Mouse (Mus musculus) neural tube, embryonic 11.5 days (tissue): Measurements from ENCODE around the gene Gfod2. TPM values are rescaled to one million over a fixed set of nuclear protein-coding genes. Genes with fewer than 3 reads are reported as not detected.

Experiments used
- ATAC-seq: fragments of 200-750 bp; cut with Nextera tagmentation; 2 replicates; pipeline ENCODE4 v1.8.0; 2017; ENCODE audit warnings: moderate number of reproducible peaks, mild to moderate bottlenecking, moderate TSS enrichment, moderate library complexity; ENCODE audit not compliant: insufficient read depth, low FRiP score, low TSS enrichment
- DNase-seq: peaks from one replicate; pipeline ENCODE4 v3.0.0-alpha.2; 2015; ENCODE audit warnings: low spot score
- H3K27ac ChIP-seq: fragments of 300-500 bp; sonication (generic); 2 replicates; pipeline ENCODE4 v1.5.1; 2014; ENCODE audit warnings: low read depth, mild to moderate bottlenecking, low read length
- H3K27me3 ChIP-seq: fragments of 300-500 bp; sonication (generic); 2 replicates; pipeline ENCODE4 v1.6.1; 2014; ENCODE audit warnings: mild to moderate bottlenecking, low read length, mixed read lengths; ENCODE audit not compliant: control insufficient read depth, insufficient read depth
- H3K36me3 ChIP-seq: fragments of 300-500 bp; sonication (generic); 2 replicates; pipeline ENCODE4 v1.6.1; 2014; ENCODE audit warnings: mild to moderate bottlenecking, low read length, moderate library complexity, mixed read lengths; ENCODE audit not compliant: control insufficient read depth, insufficient read depth
- H3K4me1 ChIP-seq: fragments of 300-500 bp; sonication (generic); 2 replicates; pipeline ENCODE4 v1.6.1; 2014; ENCODE audit warnings: low read length, mixed read lengths; ENCODE audit not compliant: control insufficient read depth, insufficient read depth
- H3K4me2 ChIP-seq: fragments of 300-500 bp; sonication (generic); 2 replicates; pipeline ENCODE4 v1.6.1; 2014; ENCODE audit warnings: low read depth, mild to moderate bottlenecking, moderate library complexity
- H3K4me3 ChIP-seq: fragments of 300-500 bp; sonication (generic); 2 replicates; pipeline ENCODE4 v1.5.1; 2014; ENCODE audit warnings: low read depth, low read length
- H3K9ac ChIP-seq: fragments of 300-500 bp; sonication (generic); 2 replicates; pipeline ENCODE4 v1.6.1; 2014; ENCODE audit warnings: mild to moderate bottlenecking, low read length
- H3K9me3 ChIP-seq: fragments of 300-500 bp; sonication (generic); 2 replicates; pipeline ENCODE4 v1.6.1; 2016; ENCODE audit warnings: low read length; ENCODE audit not compliant: control insufficient read depth
- WGBS: fragments of 180-500 bp; shearing (Covaris S2); extraction: QIAGEN DNeasy Blood & Tissue Kit; methylation state at CpG from one replicate; pipeline ENCODE4 v1.1.7; 2014; 5-methylcytosine and 5-hydroxymethylcytosine counted together
- polyA plus RNA-seq: library from polyadenylated mRNA; unstranded; fragments of >200 nt; fragmentation: Nextera tagmentation; extraction: Ambion mirVana; gene quantifications from 2 replicates; pipeline ENCODE4 v1.2.1, GENCODE M21; 2014

Gfod2 gene
- 35.5 and 42.0 TPM in 2 replicates for polyA plus RNA-seq

- no peaks in the 10 kb centered on the region for H3K27me3 ChIP-seq
- peak within 1 kb of the TSS; percentile 92 for H3K4me3 ChIP-seq
- H3K4me1 ChIP-seq, result 0 out of 2 replicates have a peak, but pooled peaks cover 3% of the 10 kb centered on the region
- peak within 1 kb of the TSS; percentile 73; the same call in 1 of the 2 replicates for H3K27ac ChIP-seq
- H3K36me3 ChIP-seq, result no peaks in the 10 kb centered on the region
- DNase-seq (peak; percentile 98), ATAC-seq (peak; percentile 89)
- 4% methylated on average over 56 of the region's 57 CpGs for WGBS
- peak within 1 kb of the TSS; percentile 74 for H3K4me2 ChIP-seq
- peak within 1 kb of the TSS; percentile 84 for H3K9ac ChIP-seq
- H3K9me3 ChIP-seq, result no peaks in the 10 kb centered on the region
Observed at GRCm38 (mm10) chr8:105758277-105759108, at the start of gene Gfod2. Gfod2 (minus strand) TSS chr8:105758664.

GRCm38 (mm10) chr8:105807766-105808165 lies 49.3 kb upstream of the Gfod2 start:
- H3K4me2 ChIP-seq, result no peak overlapping the region
- 92% methylated on average over 5 of the region's 5 CpGs for WGBS
- no peaks in the 10 kb centered on the region for H3K4me1 ChIP-seq
- ATAC-seq, result no peak
- H3K4me3 ChIP-seq, result no peak overlapping the region
- H3K27ac ChIP-seq, result no peak overlapping the region
- H3K27me3 ChIP-seq, result no peaks in the 10 kb centered on the region
- no peaks in the 10 kb centered on the region for H3K9me3 ChIP-seq
- H3K36me3 ChIP-seq, result peaks cover 5% of the 10 kb centered on the region
- no peak overlapping the region for H3K9ac ChIP-seq
- no peak for DNase-seq

- Histone ChIP-seq H3K27ac (no peak overlapping the region), H3K9ac (no peak overlapping the region), H3K4me3 (no peak overlapping the region), H3K27me3 (no peaks in the 10 kb centered on the region), H3K4me1 (no peaks in the 10 kb centered on the region), H3K9me3 (no peaks in the 10 kb centered on the region), H3K4me2 (no peak overlapping the region), H3K36me3 (peaks cover 5% of the 10 kb centered on the region)
- DNase-seq (no peak), ATAC-seq (no peak)
- 78% methylated on average over 1 of the region's 1 CpGs for WGBS
Observed at GRCm38 (mm10) chr8:105805964-105806363, 47.5 kb upstream of the Gfod2 start.

- Histone ChIP-seq H3K9ac (no peak overlapping the region), H3K9me3 (no peaks in the 10 kb centered on the region), H3K27me3 (no peaks in the 10 kb centered on the region), H3K27ac (no peak overlapping the region), H3K36me3 (peaks cover 5% of the 10 kb centered on the region), H3K4me3 (no peak overlapping the region), H3K4me1 (no peaks in the 10 kb centered on the region), H3K4me2 (no peak overlapping the region)
- 77% methylated on average over 3 of the region's 3 CpGs for WGBS
- DNase-seq (no peak), ATAC-seq (no peak)
Observed at GRCm38 (mm10) chr8:105805346-105805745, 46.9 kb upstream of the Gfod2 start.

GRCm38 (mm10) chr8:105804797-105805196 lies 46.3 kb upstream of the Gfod2 start:
- H3K9me3 ChIP-seq, result no peaks in the 10 kb centered on the region
- DNase-seq, result no peak
- no peak overlapping the region for H3K27ac ChIP-seq
- no peaks in the 10 kb centered on the region for H3K27me3 ChIP-seq
- no peak overlapping the region for H3K4me2 ChIP-seq
- peaks cover 5% of the 10 kb centered on the region for H3K36me3 ChIP-seq
- ATAC-seq, result no peak
- WGBS, result 94% methylated on average over 7 of the region's 7 CpGs
- no peak overlapping the region for H3K9ac ChIP-seq
- H3K4me1 ChIP-seq, result no peaks in the 10 kb centered on the region
- no peak overlapping the region for H3K4me3 ChIP-seq

- DNase-seq (no peak), ATAC-seq (no peak)
- WGBS, result 89% methylated on average over 6 of the region's 6 CpGs
- H3K4me3 ChIP-seq, result no peak overlapping the region
- H3K36me3 ChIP-seq, result peaks cover 5% of the 10 kb centered on the region
- no peak overlapping the region for H3K4me2 ChIP-seq
- no peaks in the 10 kb centered on the region for H3K4me1 ChIP-seq
- no peaks in the 10 kb centered on the region for H3K27me3 ChIP-seq
- no peak overlapping the region for H3K27ac ChIP-seq
- no peak overlapping the region for H3K9ac ChIP-seq
- H3K9me3 ChIP-seq, result no peaks in the 10 kb centered on the region
Observed at GRCm38 (mm10) chr8:105801153-105801904, 42.9 kb upstream of the Gfod2 start.

- Histone ChIP-seq H3K4me3 (no peak overlapping the region), H3K27ac (no peak overlapping the region), H3K9me3 (no peaks in the 10 kb centered on the region), H3K4me1 (no peaks in the 10 kb centered on the region), H3K4me2 (no peak overlapping the region), H3K27me3 (no peaks in the 10 kb centered on the region), H3K9ac (no peak overlapping the region), H3K36me3 (no peaks in the 10 kb centered on the region)
- 78% methylated on average over 8 of the region's 8 CpGs for WGBS
- ATAC-seq (no peak), DNase-seq (no peak)
Observed at GRCm38 (mm10) chr8:105799091-105799812, 40.8 kb upstream of the Gfod2 start.

GRCm38 (mm10) chr8:105798408-105798807 lies 39.9 kb upstream of the Gfod2 start:
- Histone ChIP-seq H3K4me1 (no peaks in the 10 kb centered on the region), H3K4me3 (no peak overlapping the region), H3K36me3 (no peaks in the 10 kb centered on the region), H3K9me3 (no peaks in the 10 kb centered on the region), H3K9ac (no peak overlapping the region), H3K4me2 (no peak overlapping the region), H3K27me3 (no peaks in the 10 kb centered on the region), H3K27ac (no peak overlapping the region)
- WGBS, result 94% methylated on average over 5 of the region's 5 CpGs
- DNase-seq (no peak), ATAC-seq (no peak)
